Mouse (Mus musculus): ENCODE data around the gene Hoxd10.

Gene Hoxd10

DNA sequence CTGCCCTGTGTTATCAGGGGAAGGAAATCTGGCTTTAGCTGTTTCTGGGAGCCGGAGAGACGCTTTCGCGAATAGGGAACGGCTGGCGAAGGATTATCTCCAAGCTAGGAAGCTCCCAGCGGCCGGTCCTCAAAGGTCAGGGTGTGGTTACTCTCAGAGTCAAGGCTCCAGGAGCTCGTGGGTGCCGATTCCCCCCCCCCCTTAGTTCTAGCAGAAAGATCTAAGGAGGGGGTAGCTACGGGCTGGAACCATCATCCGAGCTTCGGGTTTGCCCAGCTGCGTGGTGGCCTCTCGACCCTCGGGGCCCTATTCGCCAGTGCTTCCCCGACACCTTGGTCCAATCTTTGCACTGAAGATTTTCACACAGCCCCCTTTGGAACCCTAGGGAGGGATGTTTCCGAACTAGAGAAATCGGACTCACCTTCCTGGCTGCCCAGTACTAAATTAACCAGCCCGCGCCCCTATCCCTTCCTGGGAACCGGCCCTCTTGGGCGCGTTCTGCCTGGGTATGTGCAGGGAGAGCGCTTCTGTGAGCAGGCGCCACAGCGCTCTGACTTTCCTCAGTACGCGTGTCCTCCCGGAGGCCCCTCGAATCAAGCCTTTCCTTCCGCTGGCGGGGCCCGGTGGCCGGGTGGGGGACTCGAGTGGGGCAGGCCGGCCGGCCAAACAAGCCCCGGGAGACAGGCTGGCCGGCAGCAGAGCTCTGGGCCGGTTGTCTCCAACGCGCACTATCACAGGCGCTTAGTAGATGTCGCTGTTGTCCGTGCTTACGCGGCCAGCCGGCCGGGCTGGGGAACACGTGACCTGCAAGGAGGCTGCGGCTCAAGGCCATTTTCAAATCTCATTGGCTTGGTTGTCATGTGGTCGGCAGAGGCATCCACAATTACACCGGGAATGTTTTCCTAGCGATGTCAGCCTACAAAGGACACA lies at the start of gene Hoxd10:
Gene Hoxd10, plus strand, starts transcription at position 903 of the 930 bp plus-strand sequence.
- peak; percentile 53 to 59 for DNase-seq

DNA sequence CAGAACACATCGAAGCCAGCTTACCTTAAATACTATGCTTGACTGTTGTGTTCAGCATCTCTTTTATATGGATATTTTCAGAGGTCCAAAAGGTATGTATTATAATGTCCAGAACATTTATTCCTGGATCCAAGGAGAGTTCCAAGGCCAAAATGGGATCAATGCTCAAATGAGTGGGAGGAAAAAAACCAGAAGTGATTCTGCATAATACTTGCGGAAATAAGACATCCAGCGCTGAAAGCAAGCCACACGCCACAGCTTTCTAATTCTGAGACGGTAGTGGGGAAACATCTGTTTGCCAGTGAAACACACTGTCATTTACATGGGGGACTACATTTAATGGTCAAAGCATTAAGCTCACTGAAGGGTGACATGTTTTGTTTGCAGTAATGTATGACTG lies 49.3 kb upstream of the Hoxd10 start:
- no peak for DNase-seq

GRCm38 (mm10) chr2:74645631-74646030 lies 46.1 kb upstream of the Hoxd10 start:
- DNase-seq: no peak

- DNase-seq: peak in 1 of 2 experiments; percentile 10
These were observed 44.5 kb upstream of the Hoxd10 start for GRCm38 (mm10) chr2:74647082-74647864.

DNA sequence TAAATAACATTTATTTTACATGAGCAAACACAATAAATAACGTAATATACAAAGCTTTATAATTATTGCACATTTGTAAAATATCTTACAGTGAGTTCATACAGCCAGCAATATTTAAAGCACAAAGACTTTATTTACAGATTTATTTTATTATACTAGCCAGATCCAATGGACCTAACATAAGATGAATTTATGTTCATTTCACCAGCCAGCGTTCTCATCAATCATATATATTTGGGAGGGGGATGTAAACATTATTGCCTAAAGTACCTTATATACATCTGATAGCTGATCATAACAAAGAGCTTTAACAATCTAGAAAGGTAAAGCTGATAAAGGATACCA lies 38.8 kb upstream of the Hoxd10 start:
- peak in 1 of 2 experiments; percentile 15 for DNase-seq

GRCm38 (mm10) chr2:74653781-74654535 lies 37.8 kb upstream of the Hoxd10 start:
- peak in 1 of 2 experiments; percentile 42 for DNase-seq

- peak; percentile 9 to 24 for DNase-seq
These were observed 36.8 kb upstream of the Hoxd10 start for GRCm38 (mm10) chr2:74654743-74655419.

- peak; percentile 63 to 65 for DNase-seq
These were observed 36.3 kb upstream of the Hoxd10 start for GRCm38 (mm10) chr2:74655420-74655781.

GRCm38 (mm10) chr2:74655821-74656631 lies 35.7 kb upstream of the Hoxd10 start:
- DNase-seq: peak; percentile 34 to 48

DNA sequence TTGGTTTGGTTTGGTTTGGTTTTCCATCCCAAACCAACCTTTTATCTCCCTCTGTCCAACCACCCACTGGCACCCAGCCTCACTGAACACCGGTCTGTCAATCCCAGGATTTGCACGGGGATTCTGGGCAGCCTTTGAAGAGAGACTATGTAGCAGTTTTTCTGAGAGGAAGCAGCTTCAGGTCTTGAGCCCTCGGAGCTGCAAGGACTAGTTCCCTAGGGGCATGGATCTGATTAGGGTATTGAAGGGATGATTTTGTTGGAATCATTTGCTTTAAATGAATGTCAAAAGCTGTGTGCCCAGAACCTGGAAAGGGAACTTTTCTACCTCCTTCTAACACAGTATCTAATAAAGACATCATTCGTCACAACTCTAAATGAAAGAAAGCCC lies 35.1 kb upstream of the Hoxd10 start:
- DNase-seq: peak; percentile 32 to 48

DNA sequence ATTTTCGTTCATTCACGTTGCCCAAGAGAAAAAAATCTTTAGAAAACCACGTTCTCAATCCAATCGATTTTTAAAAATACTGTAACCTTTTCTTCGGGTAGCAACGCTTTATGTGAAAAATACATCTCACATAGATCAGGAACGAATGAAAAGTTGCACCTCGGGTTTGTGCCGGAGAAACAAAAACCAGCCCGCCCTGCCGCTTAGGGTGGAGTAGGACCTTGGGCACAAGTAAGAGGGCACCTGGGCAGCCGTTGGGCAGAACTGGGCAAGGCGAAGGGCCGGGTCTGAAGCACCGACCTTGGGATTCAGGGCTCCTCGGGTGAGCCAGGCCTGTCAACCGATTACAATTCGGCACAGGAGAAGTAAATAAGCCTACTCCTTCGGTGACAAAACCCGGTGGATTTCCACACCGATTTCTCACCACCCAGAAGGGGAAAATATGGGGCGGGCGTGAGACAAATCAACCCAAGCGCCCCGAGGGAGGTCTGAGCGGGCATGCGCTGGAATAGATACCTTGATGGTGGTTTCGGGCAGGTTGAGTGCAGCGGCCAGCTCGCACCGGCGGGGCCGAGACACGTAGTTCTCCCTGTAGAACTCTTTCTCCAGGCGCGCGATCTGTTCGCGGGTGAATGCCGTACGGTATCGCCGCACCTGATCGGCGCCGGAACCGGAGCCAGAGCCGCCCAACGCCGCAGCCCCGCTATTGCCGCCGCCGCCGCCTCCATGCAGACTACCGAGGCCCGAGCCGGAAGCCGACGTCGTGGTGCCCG lies 34.3 kb upstream of the Hoxd10 start:
- DNase-seq: peak; percentile 41 to 59

DNA sequence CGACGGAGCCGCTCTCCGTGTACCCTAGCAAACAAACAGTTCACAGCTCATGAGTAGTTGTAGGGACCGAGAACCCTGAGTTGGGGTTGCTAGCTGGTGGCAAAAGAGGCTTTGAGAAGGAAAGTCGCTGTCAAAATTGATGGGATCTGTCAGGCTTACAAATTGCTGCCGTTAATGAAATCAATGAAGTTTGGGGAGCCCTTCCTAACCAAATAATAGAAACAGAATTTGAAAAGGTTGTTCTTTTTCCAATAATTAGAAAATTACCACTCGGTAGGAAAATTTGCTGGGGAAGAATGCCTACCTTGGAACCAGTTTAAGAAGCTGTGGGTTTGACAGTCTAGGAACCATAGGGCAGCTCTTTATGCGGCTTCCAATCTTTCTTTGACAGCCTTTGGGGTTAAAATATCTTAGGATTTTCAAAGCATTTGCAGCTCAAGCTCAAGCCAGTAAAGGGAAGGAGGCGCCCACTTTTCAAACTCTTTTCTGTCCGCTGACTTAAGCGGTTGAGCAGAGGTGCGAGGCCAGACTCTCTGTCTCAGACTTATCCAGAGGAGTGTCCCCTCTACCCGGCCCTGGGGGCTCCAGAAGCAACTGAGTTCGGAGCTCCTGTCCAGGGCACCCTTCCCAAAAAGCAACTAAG lies 33.6 kb upstream of the Hoxd10 start:
- peak; percentile 16 to 48 for DNase-seq

- peak; percentile 27 to 56 for DNase-seq
These were observed 32.9 kb upstream of the Hoxd10 start for GRCm38 (mm10) chr2:74658667-74659371.

DNA sequence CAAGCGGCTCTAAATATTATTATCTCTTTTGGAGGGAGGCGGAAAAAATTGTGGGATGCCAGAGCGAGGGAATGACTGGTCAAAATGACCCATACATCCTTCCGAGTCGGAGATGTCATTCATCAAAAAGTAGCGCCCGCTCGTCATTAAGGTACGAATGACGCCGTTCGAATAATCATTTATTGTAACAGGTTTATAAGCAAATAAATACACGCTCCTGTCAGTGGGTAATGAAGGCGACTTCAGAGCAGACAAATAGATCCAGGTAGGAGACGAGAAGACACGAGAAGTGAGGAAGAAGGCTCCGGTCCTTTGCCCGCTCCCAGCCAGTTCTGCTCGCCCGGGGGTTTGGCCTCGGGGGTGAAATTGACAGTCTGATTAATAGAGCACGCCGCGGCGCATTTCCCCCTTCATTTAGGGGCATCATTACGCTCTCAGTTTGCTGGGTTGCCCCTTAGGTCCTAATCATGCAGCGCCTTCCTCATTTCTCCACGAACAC lies 32.2 kb upstream of the Hoxd10 start, which contains the start of gene Evx2:
Gene Evx2, minus strand, starts transcription at position 51 of the 499 bp plus-strand sequence.
- peak; percentile 22 to 52 for DNase-seq

- DNase-seq: peak; percentile 15 to 29
These were observed 31.0 kb upstream of the Hoxd10 start for GRCm38 (mm10) chr2:74660421-74661375.

- DNase-seq: peak; percentile 79 to 80
These were observed 30.0 kb upstream of the Hoxd10 start for GRCm38 (mm10) chr2:74661685-74662084.

DNA sequence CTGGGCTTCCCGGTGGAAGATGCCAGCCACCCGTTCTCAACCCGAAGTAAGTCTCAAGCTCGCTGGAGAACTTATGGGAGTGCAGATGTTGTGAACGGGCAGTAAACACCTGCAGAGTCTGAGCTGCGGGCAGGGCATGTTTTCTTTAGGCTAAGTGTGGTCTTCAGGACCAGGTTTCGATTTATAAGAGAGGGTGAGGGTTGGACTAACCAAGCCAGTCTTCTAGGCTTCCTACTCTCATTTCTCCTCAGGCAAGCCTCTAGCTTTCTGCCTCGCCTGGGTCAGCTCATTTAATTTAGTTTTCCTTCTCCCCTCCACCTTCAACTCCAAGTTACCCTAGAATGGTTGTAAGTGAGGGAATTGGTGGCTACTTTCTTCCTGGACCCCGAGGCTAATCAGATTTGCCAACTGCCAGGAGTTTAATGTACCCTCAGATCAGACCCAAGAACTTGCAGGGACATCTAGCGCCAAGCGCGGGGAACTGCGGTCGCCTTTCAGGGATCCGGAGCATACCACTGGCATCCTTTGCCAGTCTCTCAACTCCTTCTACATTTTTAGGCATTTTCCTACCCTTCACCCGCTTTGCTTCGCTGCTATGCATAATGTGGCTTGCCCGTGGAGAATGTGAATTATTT lies 28.3 kb upstream of the Hoxd10 start:
- DNase-seq: peak; percentile 84 to 85

Measured in cerebellum, postnatal 10 days (tissue).